Mouse (Mus musculus) CH12F3 (cell line): ENCODE measurements around the gene Nub1.
"Not testable (repeated sequence)": the region's sequence is repeated elsewhere in the genome, so short reads cannot be mapped to it uniquely, and the experiment has no call there.

Source experiments
- in situ Hi-C: fragments of 300-500 bp; cut with MboI; formaldehyde crosslinking; loops from 2 replicates; pipeline ENCODE4 v1.14.3; 2020; ENCODE audit warnings: low sequenced_read_pairs

Nub1 gene

DNA sequence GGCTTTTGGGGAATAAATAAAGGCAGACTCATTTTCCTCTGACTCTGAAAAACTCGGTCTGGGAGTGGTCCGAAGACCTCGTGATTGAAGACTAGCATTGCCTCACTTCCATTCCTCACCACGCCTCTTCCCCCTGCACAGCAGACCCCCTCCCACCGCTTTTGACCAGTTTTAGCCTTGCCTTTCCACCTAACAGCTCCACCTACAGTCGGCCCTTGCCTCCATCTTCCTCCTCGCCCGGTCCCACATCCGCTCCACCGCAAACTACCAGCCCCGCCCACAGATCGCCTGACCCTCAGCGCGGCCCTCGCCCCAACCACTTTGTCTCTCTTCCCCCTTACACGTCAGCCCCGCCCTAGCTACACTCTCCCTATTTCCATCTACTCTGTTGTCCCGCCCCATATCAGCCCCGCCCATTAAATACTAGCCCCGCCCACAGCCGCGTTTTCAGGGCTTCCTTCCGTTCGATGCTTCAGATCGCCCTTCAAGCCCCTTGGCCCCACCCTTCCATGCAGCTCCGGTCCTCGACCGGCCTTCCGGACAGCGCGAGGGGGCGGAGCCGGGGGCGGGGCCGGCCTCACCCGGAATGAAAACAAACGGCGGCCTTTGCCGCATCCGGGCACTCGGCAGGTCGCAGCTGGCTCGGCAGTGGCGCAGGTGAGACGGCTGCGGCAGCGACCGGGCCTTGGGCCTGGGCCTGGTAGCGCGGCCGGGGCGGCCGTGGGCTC lies at the start of gene Nub1:
Gene Nub1, plus strand, starts transcription at position 167 of the 728 bp plus-strand sequence.
- in situ Hi-C loops: no loop called here

DNA sequence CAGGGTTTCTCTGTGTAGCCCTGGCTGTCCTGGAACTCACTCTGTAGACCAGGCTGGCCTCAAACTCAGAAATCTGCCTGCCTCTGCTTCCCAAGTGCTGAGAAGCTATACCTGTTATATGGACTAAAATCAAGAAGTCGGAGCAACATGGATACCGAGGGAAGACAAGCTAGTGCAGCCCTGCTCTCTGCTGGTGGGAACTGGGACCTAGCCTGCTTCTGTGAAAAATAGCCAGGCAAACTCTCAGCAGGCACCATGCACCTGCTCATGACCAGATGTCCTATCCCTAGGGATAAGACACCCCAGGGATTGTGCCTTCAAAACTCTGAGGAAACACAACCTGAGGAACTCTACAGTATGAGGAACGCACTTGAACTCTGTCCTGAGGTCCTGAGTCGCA lies 48.3 kb upstream of the Nub1 start:
- in situ Hi-C loops: no loop called here

DNA sequence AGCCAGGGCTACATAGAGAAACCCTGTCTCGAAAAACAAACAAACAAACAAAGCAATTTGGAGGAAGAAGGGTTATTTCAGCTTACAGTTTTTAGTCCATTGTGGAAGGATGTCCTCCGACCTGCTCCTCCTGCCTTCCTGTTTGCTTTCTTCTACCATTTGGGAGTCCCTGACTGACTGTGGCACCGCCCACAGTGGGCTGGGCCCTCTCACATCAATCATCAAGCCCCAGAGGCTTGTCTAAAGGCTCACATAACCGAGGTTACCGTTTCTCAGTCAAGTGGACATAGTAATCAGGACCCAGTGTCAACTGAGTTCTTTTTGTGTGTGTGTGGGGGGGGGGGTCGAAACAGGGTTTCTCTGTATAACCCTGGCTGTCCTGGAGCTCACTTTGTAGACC lies 47.2 kb upstream of the Nub1 start:
- in situ Hi-C loops: no loop called here

- in situ Hi-C loops: no loop called here
Observed at GRCm38 (mm10) chr5:24639081-24639480, 46.3 kb upstream of the Nub1 start.

DNA sequence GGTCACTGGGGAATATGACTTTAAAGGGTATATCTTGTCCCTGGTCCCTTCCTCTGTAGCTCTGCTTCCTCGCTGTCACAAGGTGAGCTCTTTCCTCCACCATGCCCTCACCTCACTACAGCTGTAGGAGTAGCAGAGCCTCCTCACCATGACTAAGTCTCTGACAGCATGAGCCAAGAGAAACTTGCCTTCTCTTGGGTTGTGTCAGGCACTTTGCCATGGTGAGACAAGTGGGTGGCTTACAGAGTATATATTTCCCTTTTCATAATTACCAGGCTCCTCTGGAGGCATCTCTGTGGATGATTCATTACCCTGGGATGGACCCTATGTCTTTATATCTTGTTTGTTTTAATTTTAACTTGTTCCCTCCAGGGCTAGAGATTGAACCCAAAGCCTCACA lies 39.9 kb upstream of the Nub1 start:
- in situ Hi-C loops: no loop called here

DNA sequence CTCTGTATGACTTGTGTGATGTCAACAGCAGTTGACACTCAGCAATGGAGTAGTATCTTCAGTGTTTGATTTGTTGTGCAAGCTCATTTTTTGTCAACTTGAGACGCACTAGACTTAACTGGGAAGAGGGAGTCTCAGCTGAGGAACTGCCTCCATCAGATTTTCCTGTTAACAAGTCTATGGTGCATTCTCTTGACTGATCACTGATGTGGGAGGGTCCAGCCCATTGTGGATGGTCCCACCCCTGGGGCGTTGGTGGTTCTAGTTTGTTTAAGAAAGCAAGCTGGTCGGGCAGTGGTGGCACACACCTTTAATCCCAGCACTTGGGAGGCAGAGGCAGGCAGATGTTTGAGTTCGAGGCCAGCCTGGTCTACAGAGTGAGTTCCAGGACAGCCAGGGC lies 36.1 kb upstream of the Nub1 start:
- in situ Hi-C loops: no loop called here

GRCm38 (mm10) chr5:24649701-24650100 lies 35.6 kb upstream of the Nub1 start:
- in situ Hi-C loops: no loop called here

DNA sequence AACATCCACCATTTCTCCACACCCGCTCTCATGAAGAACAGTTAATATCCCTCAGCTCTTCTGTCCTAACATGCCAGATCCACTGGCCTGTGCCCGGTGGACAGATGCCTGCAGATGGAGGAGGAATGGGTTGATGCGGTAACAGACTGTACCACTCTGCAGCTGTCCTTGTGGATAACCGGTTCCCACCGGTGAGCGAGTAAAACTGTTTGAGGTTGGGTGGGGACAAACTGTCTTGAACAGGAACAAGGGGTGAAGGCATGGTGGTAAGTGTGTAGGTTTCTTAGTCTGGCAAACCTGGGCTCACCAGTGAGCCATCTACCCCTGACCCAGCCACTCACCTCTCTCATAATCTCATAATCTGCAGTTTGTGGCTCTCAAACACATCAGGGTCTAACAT lies 34.0 kb upstream of the Nub1 start:
- in situ Hi-C loops: no loop called here

DNA sequence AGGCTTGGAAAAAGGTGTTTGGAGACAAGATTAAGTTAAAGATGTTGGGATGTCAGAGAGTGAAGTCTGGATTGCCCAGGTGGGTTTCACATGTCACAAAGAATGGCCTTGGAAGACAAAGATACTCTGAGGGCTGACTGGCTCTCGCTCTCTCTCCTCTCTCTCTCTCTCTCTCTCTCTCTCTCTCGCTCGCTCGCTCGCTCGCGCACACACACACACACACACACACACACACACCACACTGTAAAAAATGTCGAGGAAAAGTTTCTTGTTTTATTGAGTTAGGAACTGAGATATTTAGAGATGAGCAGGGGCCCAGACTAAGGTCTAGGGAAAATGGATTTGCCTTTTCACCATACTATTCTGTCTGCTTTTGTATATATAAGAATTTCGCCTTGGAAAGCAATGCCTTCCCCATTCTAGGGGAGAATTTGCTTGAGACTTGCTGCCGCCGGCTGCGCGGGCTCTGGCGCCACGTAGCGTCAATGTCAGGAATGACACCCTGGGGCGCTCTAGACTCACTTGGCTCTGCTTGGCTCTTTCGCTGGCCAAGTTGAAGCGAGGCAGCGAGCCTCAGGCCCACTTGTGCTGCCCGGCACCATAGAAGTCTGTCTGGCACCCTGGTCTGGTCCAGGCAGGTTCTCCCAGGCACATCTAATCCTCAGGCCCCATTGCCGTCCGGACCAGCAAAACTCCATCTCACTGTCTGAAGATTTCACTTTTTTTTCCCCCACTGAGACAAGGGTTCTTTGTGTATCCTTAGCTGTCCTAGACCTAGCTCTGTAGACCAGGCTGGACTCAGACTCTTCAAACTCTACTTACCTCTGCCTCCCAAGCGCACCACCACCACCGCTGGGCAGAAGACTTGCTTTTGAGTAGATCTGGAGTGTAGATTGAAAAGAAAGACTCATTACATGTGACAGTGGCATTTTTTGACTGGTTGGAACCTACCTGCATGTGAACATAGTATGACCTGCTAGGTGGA lies 33.3 kb upstream of the Nub1 start:
- in situ Hi-C loops: no loop called here

- in situ Hi-C loops: no loop called here
Observed at GRCm38 (mm10) chr5:24652780-24653179, 32.6 kb upstream of the Nub1 start.

- in situ Hi-C loops: no loop called here
Observed at GRCm38 (mm10) chr5:24654491-24654890, 30.8 kb upstream of the Nub1 start.

DNA sequence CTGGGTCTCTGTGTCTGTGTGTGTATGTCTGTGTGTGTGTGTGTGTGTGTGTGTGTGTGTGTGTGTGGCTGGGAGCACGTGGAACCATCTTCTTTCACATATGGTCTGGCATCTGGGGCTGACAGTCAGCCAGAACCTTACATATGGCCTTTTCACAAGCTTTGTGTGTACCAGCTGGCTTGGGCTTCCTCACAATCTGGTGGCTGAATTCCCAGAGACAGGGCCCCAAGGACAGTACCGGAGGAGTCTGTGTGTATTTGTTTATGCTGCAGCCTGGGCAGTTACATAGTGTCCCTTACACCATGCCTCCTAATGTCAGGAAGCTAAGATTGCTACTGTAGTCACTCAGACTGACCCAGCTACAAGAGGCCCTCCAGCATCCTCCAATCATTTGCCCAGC lies 28.2 kb upstream of the Nub1 start:
- in situ Hi-C loops: no loop called here

- in situ Hi-C loops: no loop called here
Observed at GRCm38 (mm10) chr5:24659708-24660423, 25.5 kb upstream of the Nub1 start.

- in situ Hi-C loops: no loop called here
Observed at GRCm38 (mm10) chr5:24661457-24661856, 23.9 kb upstream of the Nub1 start.

GRCm38 (mm10) chr5:24674238-24674637 lies 11.1 kb upstream of the Nub1 start:
- in situ Hi-C loops: no loop called here

- in situ Hi-C loops: no loop called here
Observed at GRCm38 (mm10) chr5:24681436-24681835, 3.9 kb upstream of the Nub1 start.

- in situ Hi-C loops: no loop called here
Observed at GRCm38 (mm10) chr5:24684578-24685365, 560 bp upstream of the Nub1 start.

- in situ Hi-C loops: no loop called here
Observed at GRCm38 (mm10) chr5:24686176-24686575, 844 bp downstream of the Nub1 start.

DNA sequence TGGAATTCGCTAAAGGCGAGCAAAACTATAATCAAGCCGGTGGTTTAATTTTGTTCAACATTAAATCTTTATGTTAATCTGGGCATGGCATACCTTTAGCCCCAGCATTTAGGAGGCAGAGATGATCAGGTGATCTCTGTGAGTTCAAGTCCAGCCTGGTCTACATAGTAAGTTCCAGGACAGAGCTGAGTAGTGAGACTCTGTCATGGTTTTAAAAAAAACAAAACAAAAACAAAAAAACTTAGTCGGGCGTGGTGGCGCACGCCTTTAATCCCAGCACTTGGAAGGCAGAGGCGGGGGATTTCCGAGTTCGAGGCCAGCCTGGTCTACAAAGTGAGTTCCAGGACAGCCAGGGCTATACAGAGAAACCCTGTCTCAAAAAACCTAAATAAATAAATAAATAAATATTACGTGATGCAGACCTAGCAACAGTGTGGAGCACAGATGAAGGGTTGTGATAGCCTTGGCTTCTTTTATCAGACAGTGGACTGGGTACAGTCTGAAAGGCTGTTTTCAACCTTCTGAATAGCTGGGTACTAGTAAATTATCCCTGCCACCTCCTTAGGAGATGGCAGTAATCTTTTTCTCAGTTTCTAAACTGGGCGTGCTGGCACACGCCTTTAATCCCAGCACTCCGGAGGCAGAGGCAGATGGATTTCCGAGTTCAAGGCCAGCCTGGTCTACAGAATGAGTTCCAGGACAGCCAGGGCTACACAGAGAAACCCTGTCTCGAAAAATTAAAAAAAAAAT lies 1.5 kb downstream of the Nub1 start:
- in situ Hi-C loops: not testable (repeated sequence)

DNA sequence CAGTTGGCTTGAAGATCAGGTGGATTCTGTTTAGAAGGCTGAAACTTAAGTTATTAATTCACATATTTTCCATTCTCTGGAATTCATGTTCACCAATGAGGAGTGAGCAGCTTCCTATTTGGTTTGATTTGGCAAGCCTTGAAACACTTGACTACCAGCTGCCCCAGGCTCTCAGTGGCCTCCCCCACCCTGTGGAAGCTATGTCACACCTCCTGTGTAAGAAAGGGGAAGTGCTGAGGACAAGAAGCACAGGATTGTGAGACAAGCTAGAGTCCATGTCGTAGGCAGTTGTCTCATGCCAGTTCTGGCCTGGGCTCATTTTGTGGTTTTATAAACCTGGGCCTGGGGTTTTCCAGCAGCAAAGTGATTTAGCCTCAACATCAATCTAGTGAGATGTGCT lies 2.4 kb downstream of the Nub1 start:
- in situ Hi-C loops: no loop called here
